In genomic region chr3:65325254-65325653, GRCm38 (mm10) we compare ENCODE assay signal across 28 mouse cellular contexts.
"Had no signal": no experiment of that assay in that cellular context is flagged by ENCODE, and none has a peak within 500 bp of the region (broad histone marks: within the 10 kb centered on the region; RNA-seq: fewer than 3 reads in every experiment).

No protein-coding gene starts in this region.

- H3K9me3 ChIP-seq: embryonic facial prominence, embryonic 10.5 days; embryonic facial prominence, embryonic 12.5 days; embryonic facial prominence, embryonic 13.5 days; embryonic facial prominence, embryonic 15.5 days; forebrain, embryonic 10.5 days; forebrain, embryonic 12.5 days; forebrain, embryonic 13.5 days; forebrain, embryonic 15.5 days had no signal

- H3K27ac ChIP-seq: embryonic facial prominence, embryonic 10.5 days; embryonic facial prominence, embryonic 12.5 days; embryonic facial prominence, embryonic 13.5 days; embryonic facial prominence, embryonic 15.5 days; forebrain, embryonic 10.5 days; forebrain, embryonic 12.5 days; forebrain, embryonic 13.5 days; forebrain, embryonic 15.5 days had no signal

- H3K36me3 ChIP-seq: embryonic facial prominence, embryonic 10.5 days; embryonic facial prominence, embryonic 12.5 days; embryonic facial prominence, embryonic 13.5 days; embryonic facial prominence, embryonic 15.5 days; forebrain, embryonic 10.5 days; forebrain, embryonic 12.5 days; forebrain, embryonic 15.5 days had no signal

- H3K27me3 ChIP-seq: embryonic facial prominence, embryonic 12.5 days; embryonic facial prominence, embryonic 13.5 days; embryonic facial prominence, embryonic 15.5 days; forebrain, embryonic 12.5 days; forebrain, embryonic 13.5 days; forebrain, embryonic 15.5 days had no signal

- H3K9ac ChIP-seq: embryonic facial prominence, embryonic 12.5 days; embryonic facial prominence, embryonic 13.5 days; embryonic facial prominence, embryonic 15.5 days; forebrain, embryonic 12.5 days; forebrain, embryonic 13.5 days; forebrain, embryonic 15.5 days; forebrain, postnatal 0 days had no signal

- H3K4me2 ChIP-seq: embryonic facial prominence, embryonic 12.5 days; embryonic facial prominence, embryonic 13.5 days; embryonic facial prominence, embryonic 15.5 days; forebrain, embryonic 12.5 days; forebrain, embryonic 13.5 days; forebrain, embryonic 15.5 days had no signal

- ATAC-seq: forebrain, embryonic 13.5 days; forebrain, embryonic 14.5 days; forebrain, embryonic 15.5 days; forebrain, embryonic 16.5 days; forebrain, postnatal 0 days had no signal

- DNase-seq: cerebellum, adult 2 months; cerebellum, adult 8-10 months; cerebellum, adult 9-10 months; cerebellum, adult 9-11 months; cerebellum, postnatal 10 days; cerebellum, postnatal 14 days; cerebellum, postnatal 25 days; cerebellum, postnatal 36 days; embryo, embryonic 11 days; forebrain, postnatal 0 days; gastrocnemius, adult 2 months; gastrocnemius, postnatal 10 days; gastrocnemius, postnatal 14 days; gastrocnemius, postnatal 25 days; gastrocnemius, postnatal 36 days; heart, adult 11 months; heart, adult 18-20 months had no signal

- H3K4me1 ChIP-seq: embryonic facial prominence, embryonic 10.5 days; embryonic facial prominence, embryonic 12.5 days; embryonic facial prominence, embryonic 13.5 days; embryonic facial prominence, embryonic 15.5 days; forebrain, embryonic 10.5 days; forebrain, embryonic 12.5 days; forebrain, embryonic 13.5 days had no signal

- H3K4me3 ChIP-seq: embryonic facial prominence, embryonic 10.5 days; embryonic facial prominence, embryonic 12.5 days; embryonic facial prominence, embryonic 13.5 days; embryonic facial prominence, embryonic 15.5 days; erythroblast, embryonic 14.5 days; forebrain, embryonic 10.5 days; forebrain, embryonic 12.5 days; forebrain, embryonic 13.5 days; forebrain, embryonic 15.5 days; gastrocnemius, adult 2 months had no signal
